Mouse (Mus musculus) heart, embryonic 13.5 days (tissue): ENCODE measurements around the gene Sbk2. TPM values are rescaled to one million over a fixed set of nuclear protein-coding genes. Genes with fewer than 3 reads are reported as not detected.
"Not testable (repeated sequence)": the region's sequence is repeated elsewhere in the genome, so short reads cannot be mapped to it uniquely, and the experiment has no call there.

Source experiments
- ATAC-seq: fragments of 200-750 bp; cut with Nextera tagmentation; 2 replicates; pipeline ENCODE4 v1.8.0; 2017; ENCODE audit warnings: moderate TSS enrichment; ENCODE audit not compliant: insufficient number of reproducible peaks, low FRiP score, low TSS enrichment; ENCODE audit errors: extremely low read depth
- H3K27ac ChIP-seq: fragments of 300-500 bp; sonication (generic); replicated peaks from 2 replicates; pipeline ENCODE4 v1.5.1; 2015; ENCODE audit warnings: moderate library complexity, mild to moderate bottlenecking, inconsistent platforms
- H3K27me3 ChIP-seq: fragments of 300-500 bp; sonication (generic); replicated peaks from 2 replicates; pipeline ENCODE4 v1.6.1; 2015; ENCODE audit warnings: mild to moderate bottlenecking, inconsistent platforms
- H3K36me3 ChIP-seq: fragments of 300-500 bp; sonication (generic); 2 replicates; pipeline ENCODE4 v1.6.1; 2015; ENCODE audit warnings: mild to moderate bottlenecking, inconsistent platforms
- H3K4me1 ChIP-seq: fragments of 300-500 bp; sonication (generic); 2 replicates; pipeline ENCODE4 v1.6.1; 2015; ENCODE audit warnings: inconsistent platforms
- H3K4me2 ChIP-seq: fragments of 300-500 bp; sonication (generic); 2 replicates; pipeline ENCODE4 v1.6.1; 2015; ENCODE audit warnings: inconsistent platforms, mild to moderate bottlenecking, moderate library complexity
- H3K4me3 ChIP-seq: fragments of 300-500 bp; sonication (generic); 2 replicates; pipeline ENCODE4 v1.5.1; 2015; ENCODE audit warnings: moderate library complexity, mild to moderate bottlenecking, inconsistent platforms
- H3K9ac ChIP-seq: fragments of 300-500 bp; sonication (generic); 2 replicates; pipeline ENCODE4 v1.6.1; 2015; ENCODE audit warnings: inconsistent platforms, mild to moderate bottlenecking, moderate library complexity
- H3K9me3 ChIP-seq: fragments of 300-500 bp; sonication (generic); 2 replicates; pipeline ENCODE4 v1.6.1; 2016; ENCODE audit warnings: inconsistent platforms
- WGBS: fragments of 180-500 bp; shearing (Covaris S2); methylation state at CpG from one replicate; pipeline ENCODE4 v1.1.7; 2015; ENCODE audit warnings: mixed read lengths; 5-methylcytosine and 5-hydroxymethylcytosine counted together
- polyA plus RNA-seq: library from polyadenylated mRNA; unstranded; fragments of >200 nt; fragmentation: Nextera tagmentation; extraction: Ambion mirVana; gene quantifications from 2 replicates; pipeline ENCODE4 v1.2.1, GENCODE M21; 2015

Gene Sbk2
- polyA plus RNA-seq: 4.0 and 5.8 TPM in 2 replicates

DNA sequence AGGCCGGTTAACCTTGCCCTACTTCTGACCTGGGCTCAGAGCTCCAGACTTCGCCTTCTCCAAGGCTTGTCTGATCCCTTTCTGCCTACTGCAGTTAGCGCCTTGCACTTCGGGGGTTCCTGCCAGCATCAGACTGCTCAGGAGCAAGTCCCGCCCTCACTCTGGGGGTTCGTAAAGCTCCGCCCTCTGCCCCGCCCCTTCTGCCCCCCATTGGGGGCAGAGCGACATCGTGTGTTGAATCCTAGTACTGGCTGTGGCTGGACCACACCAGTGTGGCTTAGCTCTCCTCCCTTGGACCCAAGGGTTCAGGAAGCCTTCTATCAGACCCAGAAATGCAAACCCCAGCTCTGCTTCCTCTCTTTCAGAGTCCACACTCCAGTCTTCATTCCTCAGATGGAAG lies at the start of gene Sbk2:
Gene Sbk2, minus strand, starts transcription at position 135 of the 400 bp plus-strand sequence.
- 4% methylated on average over 10 of the region's 10 CpGs for WGBS
- Histone ChIP-seq H3K4me3 (peak within 1 kb of the TSS; percentile 13; the same call in 1 of the 2 replicates), H3K9ac (peak within 1 kb of the TSS; percentile 65)

DNA sequence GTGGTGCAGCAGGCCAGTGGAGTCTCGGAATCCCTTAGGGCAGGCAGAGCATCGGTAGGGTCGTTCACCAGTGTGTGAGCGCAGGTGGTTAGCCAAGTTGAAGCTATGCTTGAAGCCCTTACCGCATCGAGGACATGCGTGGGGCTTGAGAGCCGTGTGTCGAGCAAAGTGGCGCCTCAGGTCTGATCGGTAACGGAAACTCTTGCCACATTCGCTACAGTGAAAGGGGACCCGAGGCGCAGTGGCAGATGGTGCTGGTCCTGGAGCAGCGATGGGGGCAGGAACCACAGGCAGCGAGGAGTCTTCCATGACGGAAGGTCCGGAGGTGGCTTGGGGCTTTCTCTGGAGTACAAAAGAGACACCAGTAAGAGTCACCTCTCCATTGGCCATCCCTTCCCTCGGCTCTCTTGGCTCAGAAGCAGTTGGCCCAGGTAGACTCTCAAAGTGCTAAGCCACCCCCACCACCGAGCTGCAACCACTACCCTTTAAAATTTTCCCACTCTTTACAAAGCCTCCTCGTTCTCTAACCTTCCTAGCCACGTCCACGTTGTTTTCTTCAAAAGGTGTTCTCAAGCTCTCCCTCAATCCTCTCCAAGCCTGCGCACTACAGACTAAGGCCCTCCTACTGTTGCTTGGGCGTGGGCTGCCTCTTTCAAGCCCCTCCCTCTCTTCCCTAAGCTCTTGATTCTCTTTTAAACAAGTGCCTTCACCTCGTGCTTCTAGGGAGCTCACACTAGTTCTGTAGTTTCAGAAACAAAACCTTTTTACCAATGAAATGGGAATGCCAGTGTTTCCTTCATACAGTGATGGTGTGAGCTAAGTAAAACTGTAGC lies 48.7 kb upstream of the Sbk2 start:
- H3K4me2 ChIP-seq: peak overlapping the region; percentile 79
- 0 out of 2 replicates have a peak overlapping the region, but pooled peaks have one; percentile 8 for H3K27ac ChIP-seq
- WGBS: 86% methylated on average over 27 of the region's 27 CpGs
- H3K9ac ChIP-seq: peak overlapping the region; percentile 54; the same call in 1 of the 2 replicates
- no peaks in the 10 kb centered on the region for H3K27me3 ChIP-seq
- H3K36me3 ChIP-seq: peaks cover 63% of the 10 kb centered on the region
- peak overlapping the region; percentile 75; the same call in 1 of the 2 replicates for H3K4me3 ChIP-seq
- peaks cover 12% of the 10 kb centered on the region for H3K4me1 ChIP-seq
- no peak for ATAC-seq
- H3K9me3 ChIP-seq: no peaks in the 10 kb centered on the region

More for the DNA sequence above, at the start of gene Sbk2:
- ATAC-seq: peak; percentile 52; the same call in 1 of the 2 replicates
- 0 out of 2 replicates have a peak, but pooled peaks cover 3% of the 10 kb centered on the region for H3K4me1 ChIP-seq
- H3K27me3 ChIP-seq: peaks cover 16% of the 10 kb centered on the region; the same call in 1 of the 2 replicates
- H3K4me2 ChIP-seq: peak within 1 kb of the TSS; percentile 49
- no peaks in the 10 kb centered on the region for H3K36me3 ChIP-seq
- no peaks in the 10 kb centered on the region for H3K9me3 ChIP-seq
- no peak within 1 kb of the TSS for H3K27ac ChIP-seq

DNA sequence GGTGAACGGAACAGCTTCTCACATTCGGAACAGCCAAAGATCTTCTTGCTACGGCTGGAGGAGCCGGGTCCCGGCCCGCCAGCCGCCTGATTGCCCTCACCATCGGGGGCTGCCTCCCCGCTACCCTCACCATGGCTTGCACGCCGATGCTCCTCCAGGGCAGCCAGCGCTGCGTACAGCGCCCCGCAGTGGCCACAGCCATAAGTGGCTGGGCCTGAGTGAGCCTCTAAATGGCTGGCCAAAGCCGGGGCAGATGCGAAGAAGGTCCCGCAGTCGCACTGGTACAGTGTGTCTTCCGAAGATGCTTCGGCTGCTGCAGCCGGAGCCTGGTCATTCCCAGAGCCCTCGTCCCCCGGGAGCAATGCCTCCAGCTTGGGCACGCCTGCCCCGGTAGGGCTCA lies 44.0 kb upstream of the Sbk2 start:
- Histone ChIP-seq H3K27me3 (no peaks in the 10 kb centered on the region), H3K9ac (no peak overlapping the region), H3K4me2 (no peak overlapping the region), H3K4me1 (peaks cover 2% of the 10 kb centered on the region; the same call in 1 of the 2 replicates), H3K36me3 (peaks cover 69% of the 10 kb centered on the region), H3K9me3 (no peaks in the 10 kb centered on the region), H3K4me3 (no peak overlapping the region), H3K27ac (no peak overlapping the region)
- no peak for ATAC-seq
- WGBS: 95% methylated on average over 26 of the region's 26 CpGs

DNA sequence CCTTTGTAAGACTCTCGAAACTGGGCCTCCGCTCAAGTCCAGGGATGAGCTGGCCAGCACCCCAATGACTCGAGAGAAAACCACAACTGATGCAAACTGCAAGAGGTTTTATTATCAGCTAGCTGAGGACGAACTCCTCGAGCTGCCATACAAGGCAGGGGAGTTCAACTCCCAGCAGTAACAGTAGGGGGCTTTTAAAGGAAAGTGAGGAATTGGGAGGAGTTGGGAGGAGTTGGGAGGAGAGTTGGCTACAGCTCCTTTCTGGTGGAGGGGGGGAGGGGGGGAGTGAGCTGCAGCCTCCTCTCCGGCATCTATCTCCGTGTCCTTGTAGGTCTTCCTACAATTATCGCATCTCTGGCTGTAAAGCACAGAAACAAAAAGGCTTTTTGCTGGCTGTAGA lies 38.7 kb upstream of the Sbk2 start:
- 65% methylated on average over 8 of the region's 8 CpGs for WGBS
- not testable (repeated sequence) for H3K27ac ChIP-seq, H3K9me3 ChIP-seq, H3K4me2 ChIP-seq, H3K4me1 ChIP-seq, H3K4me3 ChIP-seq, H3K27me3 ChIP-seq, H3K9ac ChIP-seq, ATAC-seq
- peaks cover 17% of the 10 kb centered on the region for H3K36me3 ChIP-seq

DNA sequence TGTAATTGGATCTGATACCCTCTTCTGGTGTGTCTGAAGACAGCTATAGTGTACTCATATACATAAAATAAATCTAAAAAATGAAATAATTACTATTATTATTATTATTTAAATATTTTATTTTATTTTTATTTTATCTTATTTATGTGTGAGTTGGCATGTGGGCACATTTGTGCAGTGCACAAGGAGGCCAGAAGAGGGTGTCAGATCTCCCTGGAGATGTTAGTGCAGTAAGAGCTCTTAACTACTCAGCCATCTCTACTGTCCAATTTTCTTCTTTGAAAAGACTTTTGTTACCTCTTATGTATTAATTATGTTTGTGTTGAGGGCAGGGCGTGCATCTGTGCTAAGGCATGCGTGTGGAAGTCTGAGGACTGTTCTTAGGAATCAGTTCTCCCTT lies 35.7 kb upstream of the Sbk2 start:
- H3K4me2 ChIP-seq: no peak overlapping the region
- no peak overlapping the region for H3K27ac ChIP-seq
- H3K36me3 ChIP-seq: no peaks in the 10 kb centered on the region
- peaks cover 5% of the 10 kb centered on the region for H3K27me3 ChIP-seq
- peaks cover 14% of the 10 kb centered on the region for H3K4me1 ChIP-seq
- no peaks in the 10 kb centered on the region for H3K9me3 ChIP-seq
- no peak overlapping the region for H3K4me3 ChIP-seq
- H3K9ac ChIP-seq: no peak overlapping the region
- 78% methylated on average over 2 of the region's 2 CpGs for WGBS
- no peak for ATAC-seq

DNA sequence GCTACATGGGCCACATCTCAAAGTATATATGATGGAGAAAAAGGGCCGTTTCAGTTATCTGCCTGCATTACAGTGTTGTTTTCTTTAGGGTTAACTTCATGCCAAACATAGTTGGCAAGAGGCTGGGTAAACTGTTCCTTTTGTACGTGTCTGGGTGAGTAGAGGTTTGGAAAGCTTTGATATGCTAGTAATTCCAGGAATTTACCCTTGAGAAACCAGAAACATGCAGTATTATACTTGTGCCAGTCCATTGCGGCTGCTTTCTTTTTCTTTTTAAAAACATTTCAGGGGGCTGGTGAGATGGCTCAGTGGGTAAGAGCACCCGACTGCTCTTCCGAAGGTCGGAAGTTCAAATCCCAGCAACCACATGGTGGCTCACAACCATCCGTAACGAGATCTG lies 32.7 kb upstream of the Sbk2 start:
- Histone ChIP-seq H3K9ac (no peak overlapping the region; the same call in 1 of the 2 replicates), H3K27ac (peak overlapping the region; percentile 57; the same call in 1 of the 2 replicates), H3K4me2 (peak overlapping the region; percentile 76), H3K9me3 (peaks cover 3% of the 10 kb centered on the region; the same call in 1 of the 2 replicates), H3K27me3 (peaks cover 32% of the 10 kb centered on the region), H3K4me1 (peaks cover 31% of the 10 kb centered on the region), H3K4me3 (peak overlapping the region; percentile 83), H3K36me3 (peaks cover 23% of the 10 kb centered on the region)
- no peak for ATAC-seq
- 57% methylated on average over 8 of the region's 8 CpGs for WGBS

DNA sequence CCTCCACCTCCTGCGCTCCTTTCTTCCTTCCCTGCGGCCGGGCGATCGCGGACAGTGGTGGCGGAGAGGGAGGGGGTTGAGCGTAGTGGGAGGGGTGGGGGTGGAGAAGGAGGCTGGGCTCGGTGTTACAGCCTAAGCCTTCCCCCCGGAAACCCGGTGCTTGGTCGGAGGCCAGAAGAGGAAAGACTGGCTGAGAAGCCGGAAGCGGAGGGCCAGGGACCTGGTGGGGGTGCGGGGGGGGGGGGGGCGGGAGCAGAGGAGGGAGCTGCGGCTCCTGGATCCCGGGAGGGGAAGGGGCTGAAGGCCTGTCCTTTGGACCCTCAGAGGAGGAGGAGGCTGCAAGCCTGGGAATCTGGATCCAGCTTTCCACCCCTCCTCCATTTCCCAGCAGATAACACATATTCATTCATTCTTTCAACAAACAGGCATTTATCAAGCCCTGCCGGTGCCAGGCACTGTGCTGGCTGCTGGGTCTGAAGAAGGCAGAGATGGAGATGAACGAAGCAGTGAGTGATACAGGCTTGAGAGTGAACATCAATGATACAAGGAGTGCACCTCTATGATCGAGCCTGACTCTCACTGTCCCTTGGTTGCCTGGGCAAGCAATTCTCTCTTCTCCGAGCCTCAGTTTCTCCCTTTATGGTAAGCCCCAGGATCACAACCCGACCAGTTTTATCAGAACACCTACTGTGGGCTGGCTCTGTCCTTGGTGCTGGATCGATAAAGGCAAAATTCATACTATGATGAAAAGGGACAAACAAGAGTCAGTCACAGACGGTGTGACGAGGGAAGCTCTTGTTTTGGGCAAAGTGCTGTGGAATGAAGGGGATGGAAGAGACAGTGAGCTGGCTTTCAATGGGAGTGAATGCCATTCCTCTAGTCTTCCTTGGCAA lies 32.0 kb upstream of the Sbk2 start, which contains the start of gene Zfp579:
Gene Zfp579, minus strand, starts transcription at position 156 of the 893 bp plus-strand sequence.
- peaks cover 35% of the 10 kb centered on the region for H3K27me3 ChIP-seq
- peak within 1 kb of the TSS; percentile 69 for H3K27ac ChIP-seq
- H3K4me3 ChIP-seq: peak within 1 kb of the TSS; percentile 83
- peaks cover 3% of the 10 kb centered on the region; the same call in 1 of the 2 replicates for H3K9me3 ChIP-seq
- 7% methylated on average over 11 of the region's 26 CpGs for WGBS
- H3K36me3 ChIP-seq: peaks cover 30% of the 10 kb centered on the region
- H3K4me2 ChIP-seq: peak within 1 kb of the TSS; percentile 76
- H3K9ac ChIP-seq: peak within 1 kb of the TSS; percentile 93
- H3K4me1 ChIP-seq: peaks cover 31% of the 10 kb centered on the region
- peak; percentile 69; the same call in 1 of the 2 replicates for ATAC-seq

DNA sequence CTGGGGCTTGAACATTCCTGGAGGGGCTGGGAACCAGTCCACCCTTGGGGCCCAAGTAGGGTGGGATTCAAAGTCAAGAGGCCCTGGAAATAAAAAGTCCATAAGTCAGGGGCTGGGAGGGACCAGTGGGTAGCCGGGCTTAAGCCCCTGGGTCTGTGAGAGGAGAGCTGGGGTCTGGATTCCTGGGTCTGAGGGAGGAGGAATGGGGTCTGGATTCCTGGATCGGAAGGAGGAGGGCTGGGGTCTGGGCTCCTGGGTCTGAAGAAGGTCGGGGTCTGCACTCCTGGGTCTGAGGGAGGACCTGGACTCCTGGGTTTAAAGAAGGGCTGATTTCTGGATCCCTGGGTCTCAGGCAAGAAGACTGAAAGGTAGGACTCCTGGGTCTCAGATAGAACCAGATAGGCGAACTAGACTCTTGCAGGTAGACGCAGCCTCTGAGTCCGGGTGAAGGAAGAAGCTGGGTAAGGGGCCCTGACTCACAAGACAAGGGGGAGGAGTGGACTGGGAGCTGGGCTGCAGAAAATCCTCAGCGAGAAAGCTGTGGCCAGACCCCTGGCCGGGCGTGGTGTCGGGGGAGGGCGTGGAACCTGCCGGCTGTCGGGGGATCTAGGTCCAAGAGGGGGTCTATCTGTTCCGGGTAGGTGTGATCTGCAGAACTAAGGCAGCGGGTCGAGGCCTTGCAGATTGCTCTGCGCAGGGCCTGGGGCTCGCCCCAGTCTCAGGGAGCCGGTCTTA lies 31.2 kb upstream of the Sbk2 start:
- Histone ChIP-seq H3K4me2 (peak overlapping the region; percentile 76), H3K9ac (peak overlapping the region; percentile 93), H3K27ac (peak overlapping the region; percentile 69), H3K9me3 (peaks cover 3% of the 10 kb centered on the region; the same call in 1 of the 2 replicates), H3K27me3 (peaks cover 35% of the 10 kb centered on the region), H3K36me3 (peaks cover 33% of the 10 kb centered on the region), H3K4me3 (peak overlapping the region; percentile 83), H3K4me1 (peaks cover 31% of the 10 kb centered on the region)
- WGBS: 5% methylated on average over 19 of the region's 19 CpGs
- ATAC-seq: peak; percentile 44; the same call in 1 of the 2 replicates

DNA sequence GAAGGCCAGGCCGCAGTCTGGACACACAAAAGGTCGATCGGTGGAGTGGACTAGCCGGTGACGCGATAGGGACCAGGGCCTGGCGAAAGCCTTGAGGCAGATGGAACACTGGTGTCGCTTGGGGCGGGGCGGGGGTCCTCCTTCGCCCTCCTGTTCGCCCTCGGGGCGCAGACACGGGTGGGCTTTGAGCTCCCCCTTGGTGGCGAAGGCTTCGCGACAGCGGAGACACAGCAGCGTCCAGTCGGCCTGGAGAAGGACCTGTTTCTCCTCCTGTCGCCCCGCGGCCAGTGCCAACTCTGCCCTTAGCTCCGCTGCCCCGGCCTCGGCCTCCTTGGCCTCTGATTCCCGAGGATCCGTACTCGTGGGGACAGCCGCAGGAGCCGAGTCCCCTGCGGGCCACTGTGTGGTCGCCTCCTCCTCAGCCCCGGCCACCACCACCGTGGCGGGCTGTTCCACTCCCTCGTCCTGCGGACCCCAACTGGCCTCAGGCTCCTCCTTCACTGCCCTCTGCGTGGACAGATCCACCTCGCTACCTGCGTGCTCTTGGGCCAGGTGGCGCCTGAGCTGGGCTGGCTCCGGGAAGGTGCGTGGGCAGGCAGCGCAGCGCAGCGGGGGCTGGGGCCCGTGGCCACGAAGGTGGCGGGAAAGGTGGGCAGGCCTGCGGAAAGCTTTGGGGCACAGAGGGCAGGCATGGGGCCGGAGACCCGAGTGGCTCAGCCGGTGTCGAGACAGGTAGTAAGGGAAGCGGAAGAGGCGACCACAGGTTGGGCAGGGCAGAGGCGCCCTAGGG lies 30.0 kb upstream of the Sbk2 start:
- 36% methylated on average over 59 of the region's 59 CpGs for WGBS
- H3K9ac ChIP-seq: peak overlapping the region; percentile 93

More for the DNA sequence above, 30.0 kb upstream of the Sbk2 start:
- H3K36me3 ChIP-seq: peaks cover 33% of the 10 kb centered on the region
- peak overlapping the region; percentile 83 for H3K4me3 ChIP-seq
- peak overlapping the region; percentile 76 for H3K4me2 ChIP-seq
- H3K27me3 ChIP-seq: peaks cover 35% of the 10 kb centered on the region
- no peak overlapping the region for H3K27ac ChIP-seq
- peaks cover 31% of the 10 kb centered on the region for H3K4me1 ChIP-seq
- H3K9me3 ChIP-seq: peaks cover 3% of the 10 kb centered on the region; the same call in 1 of the 2 replicates
- no peak for ATAC-seq
